ENCODE assay signal across 12 mouse cellular contexts in genomic region chr5:149679886-149680285, GRCm38 (mm10). TPM values are rescaled to one million over a fixed set of nuclear protein-coding genes. Genes with fewer than 3 reads are reported as not detected.
DNase-seq lines count a peak whose midpoint lies in the region; ATAC-seq and TF ChIP-seq lines count a peak whose summit lies in the region.
"Had no signal": no experiment of that assay in that cellular context is flagged by ENCODE, and none has a peak within 500 bp of the region (broad histone marks: within the 10 kb centered on the region; RNA-seq: fewer than 3 reads in every experiment).

No protein-coding gene starts in this region.

- H3K4me1 ChIP-seq in kidney, embryonic 14.5 days (ENCODE audit: control insufficient read depth, insufficient read depth, low read length), result peaks cover 9% of the 10 kb centered on the region; the same call in 1 of the 2 replicates
- peaks cover 4% of the 10 kb centered on the region; the same call in 1 of the 2 replicates for H3K4me1 ChIP-seq in embryonic facial prominence, embryonic 14.5 days (ENCODE audit: control insufficient read depth, insufficient read depth, low read length)
- H3K4me1 ChIP-seq in midbrain, embryonic 13.5 days (replicated peaks), result peaks cover 10% of the 10 kb centered on the region; the same call in 1 of the 2 replicates
- H3K4me1 ChIP-seq in liver, postnatal 0 days (ENCODE audit: insufficient read depth), result peaks cover 8% of the 10 kb centered on the region

- no peak for ATAC-seq in kidney, embryonic 14.5 days (ENCODE audit: low FRiP score, low TSS enrichment)
- no peak for ATAC-seq in embryonic facial prominence, embryonic 14.5 days (ENCODE audit: low read depth)
- no peak for ATAC-seq in midbrain, embryonic 13.5 days
- ATAC-seq in liver, postnatal 0 days, result no peak

- DNase-seq in kidney, adult 9 months, result no peak
- peak; percentile 54 for DNase-seq in Muller cell, postnatal 12 days (ENCODE audit: inconsistent ontology term)
- no peak for DNase-seq in embryonic facial prominence, embryonic 14.5 days (ENCODE audit: low spot score)
- DNase-seq in right cerebral cortex, postnatal 14 days, result no peak
- DNase-seq in liver, postnatal 0 days, result no peak
- DNase-seq: adrenal gland, adult 8-10 months; gastrocnemius, postnatal 14 days; liver, embryonic 13.5 days had no signal

- WGBS in kidney, embryonic 14.5 days, result 47% methylated on average over 7 of the region's 7 CpGs
- 58% methylated on average over 7 of the region's 7 CpGs for WGBS in embryonic facial prominence, embryonic 14.5 days
- WGBS in midbrain, embryonic 13.5 days, result 70% methylated on average over 7 of the region's 7 CpGs
- 71% methylated on average over 7 of the region's 7 CpGs for WGBS in liver, postnatal 0 days (ENCODE audit: insufficient replicate concordance)

- TF ChIP-seq CTCF in liver, postnatal 0 days (IDR thresholded peaks at IDR 0.05; ENCODE audit: low read depth), result no peak

- H3K4me3 ChIP-seq in kidney, embryonic 14.5 days (ENCODE audit: low read length), result peak overlapping the region; percentile 80; the same call in 1 of the 2 replicates
- no peak overlapping the region for H3K4me3 ChIP-seq in embryonic facial prominence, embryonic 14.5 days (ENCODE audit: low read depth, low read length)
- H3K4me3 ChIP-seq in midbrain, embryonic 13.5 days (replicated peaks), result no peak overlapping the region
- H3K4me3 ChIP-seq in liver, postnatal 0 days (ENCODE audit: low read depth, low read length), result no peak overlapping the region

- no peak overlapping the region for H3K9ac ChIP-seq in kidney, embryonic 14.5 days (ENCODE audit: low read depth, low read length)
- H3K9ac ChIP-seq in embryonic facial prominence, embryonic 14.5 days (ENCODE audit: low read depth, low read length), result no peak overlapping the region
- no peak overlapping the region for H3K9ac ChIP-seq in midbrain, embryonic 13.5 days (replicated peaks)
- no peak overlapping the region for H3K9ac ChIP-seq in liver, postnatal 0 days (replicated peaks)

- no peaks in the 10 kb centered on the region for H3K9me3 ChIP-seq in kidney, embryonic 14.5 days (ENCODE audit: control insufficient read depth, low read length)
- H3K9me3 ChIP-seq in embryonic facial prominence, embryonic 14.5 days (ENCODE audit: control insufficient read depth, low read length), result no peaks in the 10 kb centered on the region
- no peaks in the 10 kb centered on the region for H3K9me3 ChIP-seq in midbrain, embryonic 13.5 days
- no peaks in the 10 kb centered on the region for H3K9me3 ChIP-seq in liver, postnatal 0 days (ENCODE audit: low read length)
- H3K9me3 ChIP-seq: heart, embryonic 12.5 days; liver, embryonic 13.5 days had no signal

- H3K27me3 ChIP-seq in kidney, embryonic 14.5 days (ENCODE audit: control insufficient read depth, insufficient read depth, low read length), result no peaks in the 10 kb centered on the region
- H3K27me3 ChIP-seq in embryonic facial prominence, embryonic 14.5 days (replicated peaks; ENCODE audit: control insufficient read depth, insufficient read depth, low read length), result no peaks in the 10 kb centered on the region
- no peaks in the 10 kb centered on the region for H3K27me3 ChIP-seq in midbrain, embryonic 13.5 days
- peaks cover 11% of the 10 kb centered on the region for H3K27me3 ChIP-seq in liver, postnatal 0 days (ENCODE audit: insufficient read depth, low read length)
- H3K27me3 ChIP-seq: heart, embryonic 12.5 days had no signal

- no peak overlapping the region for H3K27ac ChIP-seq in kidney, embryonic 14.5 days (ENCODE audit: low read depth, low read length)
- no peak overlapping the region for H3K27ac ChIP-seq in embryonic facial prominence, embryonic 14.5 days (replicated peaks; ENCODE audit: low read depth, low read length)
- H3K27ac ChIP-seq in midbrain, embryonic 13.5 days, result no peak overlapping the region
- no peak overlapping the region for H3K27ac ChIP-seq in liver, postnatal 0 days (ENCODE audit: low read depth)
- H3K27ac ChIP-seq: liver, embryonic 13.5 days; macrophage had no signal

- no peak for TF ChIP-seq EP300 in liver, postnatal 0 days (IDR thresholded peaks at IDR 0.05; ENCODE audit: low read depth)

- no peak overlapping the region; the same call in 1 of the 2 replicates for H3K4me2 ChIP-seq in kidney, embryonic 14.5 days (replicated peaks; ENCODE audit: low read depth, low read length)
- 0 out of 2 replicates have a peak overlapping the region, but pooled peaks have one; percentile 98 for H3K4me2 ChIP-seq in embryonic facial prominence, embryonic 14.5 days (ENCODE audit: low read depth, low read length)
- H3K4me2 ChIP-seq in midbrain, embryonic 13.5 days (replicated peaks), result peak overlapping the region; percentile 92; the same call in 1 of the 2 replicates
- H3K4me2 ChIP-seq in liver, postnatal 0 days (ENCODE audit: low read depth, low read length), result no peak overlapping the region

- no peaks in the 10 kb centered on the region for H3K36me3 ChIP-seq in kidney, embryonic 14.5 days (ENCODE audit: control insufficient read depth, insufficient read depth, low read length)
- H3K36me3 ChIP-seq in embryonic facial prominence, embryonic 14.5 days (ENCODE audit: control insufficient read depth, insufficient read depth, low read length), result no peaks in the 10 kb centered on the region
- no peaks in the 10 kb centered on the region for H3K36me3 ChIP-seq in midbrain, embryonic 13.5 days
- no peaks in the 10 kb centered on the region for H3K36me3 ChIP-seq in liver, postnatal 0 days (replicated peaks; ENCODE audit: insufficient read depth, low read length)
- H3K36me3 ChIP-seq: heart, embryonic 12.5 days; liver, embryonic 13.5 days had no signal

RNA-seq across cellular contexts. Expression of gene B3glct, which starts 1.9 kb away (rescaled TPM):
- 17.7 and 21.9 TPM in 2 replicates for polyA plus RNA-seq in kidney, embryonic 14.5 days (2014; fragmentation: Nextera tagmentation; extraction: Ambion mirVana)
- 13.1 and 15.4 TPM in 2 replicates for polyA plus RNA-seq in embryonic facial prominence, embryonic 14.5 days (2014; fragmentation: Nextera tagmentation; extraction: Ambion mirVana)
- polyA plus RNA-seq in midbrain, embryonic 13.5 days (2015; fragmentation: Nextera tagmentation; extraction: Ambion mirVana), result 13.6 and 13.9 TPM in 2 replicates
- polyA plus RNA-seq in liver, postnatal 0 days (2015; fragmentation: Nextera tagmentation; extraction: Ambion mirVana), result 2.5 TPM in 2 replicates

RNA-seq across cellular contexts. Expression of gene Hsph1, which starts 43.7 kb away (rescaled TPM):
- 35.4 and 68.4 TPM in 2 replicates for polyA plus RNA-seq in kidney, embryonic 14.5 days (2014; fragmentation: Nextera tagmentation; extraction: Ambion mirVana)
- polyA plus RNA-seq in embryonic facial prominence, embryonic 14.5 days (2014; fragmentation: Nextera tagmentation; extraction: Ambion mirVana), result 52.9 and 67.0 TPM in 2 replicates
- 90.5 and 101 TPM in 2 replicates for polyA plus RNA-seq in midbrain, embryonic 13.5 days (2015; fragmentation: Nextera tagmentation; extraction: Ambion mirVana)
- polyA plus RNA-seq in liver, postnatal 0 days (2015; fragmentation: Nextera tagmentation; extraction: Ambion mirVana), result 5.1 and 6.4 TPM in 2 replicates

Comparison
In these comparisons a context has a peak if more than half of its experiments do, and no peak if none do; other contexts are left out.
1. H3K4me2 ChIP-seq: peak in embryonic facial prominence, embryonic 14.5 days (single experiment) and midbrain, embryonic 13.5 days (single experiment); none in kidney, embryonic 14.5 days (single experiment) and liver, postnatal 0 days (single experiment).